Mouse (Mus musculus): ENCODE measurements around the gene Vat1. TPM values are rescaled to one million over a fixed set of nuclear protein-coding genes. Genes with fewer than 3 reads are reported as not detected.
"Not testable (repeated sequence)": the region's sequence is repeated elsewhere in the genome, so short reads cannot be mapped to it uniquely, and the experiment has no call there.

Vat1 gene
- total and polyA plus RNA-seq, 3 experiments, result 14.9 to 49.4 (median 29.9) TPM

GRCm38 (mm10) chr11:101477194-101477551 lies 11.1 kb upstream of the Vat1 start:
- Histone ChIP-seq H3K9ac (ENCODE audit: insufficient read depth, low read depth) (no peak overlapping the region), H3K9me3 (replicated peaks; ENCODE audit: low read length) (no peaks in the 10 kb centered on the region), H3K4me2 (ENCODE audit: insufficient read depth, low read depth, poor library complexity, severe bottlenecking) (no peak overlapping the region), H3K79me2 (replicated peaks; ENCODE audit: control insufficient read depth, extremely low read depth, insufficient read depth, poor library complexity, severe bottlenecking) (no peaks in the 10 kb centered on the region), H3K27me3 (replicated peaks) (no peaks in the 10 kb centered on the region), H3K4me1 (ENCODE audit: control insufficient read depth in 1 of 2, insufficient read depth in 2 of 2) (peaks cover 12 to 21% of the 10 kb centered on the region in 2 experiments), H3K27ac (ENCODE audit: insufficient read depth, low read depth) (no peak overlapping the region), H3K36me3 (replicated peaks in 1 of 2; ENCODE audit: control insufficient read depth in 1 of 2, insufficient read depth in 1 of 2, low read length in 1 of 2) (no peaks in the 10 kb centered on the region), H3K4me3 (replicated peaks in 1 of 3; ENCODE audit: low read depth in 2 of 3, low read length in 2 of 3, poor library complexity in 1 of 3) (no peak overlapping the region)
- dilution Hi-C loops (cut with MboI; ENCODE audit: extremely low pct_ligation_motif_present, extremely low pct_unique_long_range_greater_than_20kb, low sequenced_read_pairs), result no loop called here
- in situ Hi-C loops (cut with MboI; ENCODE audit: low pct_ligation_motif_present, low pct_unique_long_range_greater_than_20kb, low sequenced_read_pairs), result no loop called here
- TF ChIP-seq MAX (IDR thresholded peaks at IDR 0.05; ENCODE audit: low read length), result no peak
- TF ChIP-seq GABPA (IDR thresholded peaks at IDR 0.05; ENCODE audit: insufficient replicate concordance, low read depth, low read length), result no peak
- no peak for TF ChIP-seq POLR2AphosphoS2 (IDR thresholded peaks at IDR 0.05; ENCODE audit: low read depth, low read length)
- no peak for TF ChIP-seq MAFK (IDR thresholded peaks at IDR 0.05; ENCODE audit: insufficient replicate concordance, low read length)
- no peak for TF ChIP-seq MYC (IDR thresholded peaks at IDR 0.05; ENCODE audit: low read depth, low read length)
- TF ChIP-seq POLR2A (IDR thresholded peaks at IDR 0.05; ENCODE audit: low read depth, low read length), result no peak
- no peak for TF ChIP-seq TCF12 (IDR thresholded peaks at IDR 0.05; ENCODE audit: low read depth, low read length)
- TF ChIP-seq KAT2A (IDR thresholded peaks at IDR 0.05; ENCODE audit: insufficient replicate concordance, low read length), result no peak
- no peak for TF ChIP-seq SIN3A (IDR thresholded peaks at IDR 0.05; ENCODE audit: low read length)
- no peak for TF ChIP-seq MAZ (IDR thresholded peaks at IDR 0.05; ENCODE audit: low read depth, low read length)
- no peak for TF ChIP-seq PAX5 (IDR thresholded peaks at IDR 0.05; ENCODE audit: low read length)
- no peak for TF ChIP-seq TBP (conservative IDR thresholded peaks at IDR 0.05; ENCODE audit: low read depth, low read length)
- no peak for TF ChIP-seq MEF2A (IDR thresholded peaks at IDR 0.05; ENCODE audit: borderline replicate concordance, low read depth, low read length)
- TF ChIP-seq UBTF (IDR thresholded peaks at IDR 0.05; ENCODE audit: low read depth, low read length), result no peak
- TF ChIP-seq NELFE (IDR thresholded peaks at IDR 0.05; ENCODE audit: low read depth, low read length), result no peak
- TF ChIP-seq USF1 (IDR thresholded peaks at IDR 0.05; ENCODE audit: low read depth, low read length), result no peak
- TF ChIP-seq NRF1 (IDR thresholded peaks at IDR 0.05; ENCODE audit: low read depth, low read length), result no peak
- no peak for TF ChIP-seq HCFC1 (IDR thresholded peaks at IDR 0.05; ENCODE audit: low read depth, low read length)
- no peak for TF ChIP-seq ZNF384 (IDR thresholded peaks at IDR 0.05; ENCODE audit: low read depth, low read length)
- TF ChIP-seq ZKSCAN1 (IDR thresholded peaks at IDR 0.05; ENCODE audit: borderline replicate concordance, low read depth, low read length), result no peak
- DNase-seq (ENCODE audit: extremely low read depth), result no peak

GRCm38 (mm10) chr11:101476361-101476760 lies 10.3 kb upstream of the Vat1 start:
- dilution Hi-C loops (cut with MboI; ENCODE audit: extremely low pct_ligation_motif_present, extremely low pct_unique_long_range_greater_than_20kb, low sequenced_read_pairs); in situ Hi-C loops (cut with MboI; ENCODE audit: low pct_ligation_motif_present, low pct_unique_long_range_greater_than_20kb, low sequenced_read_pairs); H3K9me3 ChIP-seq (replicated peaks; ENCODE audit: low read length); H3K9ac ChIP-seq (ENCODE audit: insufficient read depth, low read depth); H3K36me3 ChIP-seq (replicated peaks in 1 of 2; ENCODE audit: control insufficient read depth in 1 of 2, insufficient read depth in 1 of 2, low read length in 1 of 2); H3K27me3 ChIP-seq (replicated peaks); H3K79me2 ChIP-seq (replicated peaks; ENCODE audit: control insufficient read depth, extremely low read depth, insufficient read depth, poor library complexity, severe bottlenecking); H3K4me2 ChIP-seq (ENCODE audit: insufficient read depth, low read depth, poor library complexity, severe bottlenecking); H3K4me3 ChIP-seq (replicated peaks in 1 of 3; ENCODE audit: low read depth in 2 of 3, low read length in 2 of 3, poor library complexity in 1 of 3); DNase-seq (ENCODE audit: extremely low read depth); H3K27ac ChIP-seq (ENCODE audit: insufficient read depth, low read depth): not testable (repeated sequence)
- H3K4me1 ChIP-seq (ENCODE audit: control insufficient read depth in 1 of 2, insufficient read depth in 2 of 2), result peaks cover 12 to 22% of the 10 kb centered on the region in 2 experiments
